Mouse (Mus musculus) liver, adult 2 months (tissue): ENCODE data around the gene Aig1. TPM values are rescaled to one million over a fixed set of nuclear protein-coding genes. Genes with fewer than 3 reads are reported as not detected.

Source experiments
- DNase-seq: peaks from one replicate; pipeline ENCODE4 v3.0.0-alpha.2; 2011; ENCODE audit warnings: low read depth, low spot score; ENCODE audit errors: extremely low read depth
- H3K27ac ChIP-seq: fragments of 200-500 bp; replicated peaks from 2 replicates; pipeline ENCODE4 v1.5.1; 2012; ENCODE audit warnings: low read depth, mild to moderate bottlenecking, control low read depth, inconsistent platforms, low read length; ENCODE audit not compliant: insufficient read depth
- H3K27me3 ChIP-seq: fragments of 200-500 bp; 2 replicates; pipeline ENCODE4 v1.6.1; 2012; ENCODE audit warnings: mild to moderate bottlenecking, moderate library complexity, low read length, inconsistent platforms; ENCODE audit not compliant: control insufficient read depth, insufficient read depth
- H3K36me3 ChIP-seq: fragments of 200-500 bp; 2 replicates; pipeline ENCODE4 v1.6.1; 2012; ENCODE audit warnings: low read length, inconsistent platforms; ENCODE audit not compliant: control insufficient read depth, insufficient read depth
- H3K4me1 ChIP-seq: fragments of 200-500 bp; 2 replicates; pipeline ENCODE4 v1.6.1; 2011; ENCODE audit warnings: low read length; ENCODE audit not compliant: control insufficient read depth, insufficient read depth
- H3K4me3 ChIP-seq: fragments of 200-500 bp; 2 replicates; pipeline ENCODE4 v1.5.1; 2011; ENCODE audit warnings: low read depth, mild to moderate bottlenecking, control low read depth, low read length, moderate library complexity; ENCODE audit not compliant: insufficient read depth
- H3K79me2 ChIP-seq: fragments of 200-500 bp; 2 replicates; pipeline ENCODE4 v1.6.1; 2012; ENCODE audit warnings: inconsistent platforms, mild to moderate bottlenecking, low read length, moderate library complexity; ENCODE audit not compliant: control insufficient read depth, insufficient read depth
- H3K9ac ChIP-seq: fragments of 200-500 bp; 2 replicates; pipeline ENCODE4 v1.6.1; 2012; ENCODE audit warnings: low read depth, mild to moderate bottlenecking, control low read depth, inconsistent platforms, low read length
- CTCF ChIP-seq: fragments of 200-500 bp; IDR thresholded peaks from 2 replicates; pipeline ENCODE4 v1.5.1; 2011; ENCODE audit warnings: low read depth, low read length, control low read depth
- POLR2A ChIP-seq: fragments of 200-500 bp; IDR thresholded peaks from 2 replicates; pipeline ENCODE4 v1.6.1; 2011; ENCODE audit warnings: low read length, control low read depth; ENCODE audit not compliant: insufficient read depth; ENCODE audit errors: extremely low read depth
- WGBS: fragments of 180-500 bp; shearing (Covaris S2); methylation state at CpG from one replicate; pipeline ENCODE4 v1.1.7; 2018; 5-methylcytosine and 5-hydroxymethylcytosine counted together
- polyA plus RNA-seq: library from polyadenylated mRNA; depleted of rRNA; stranded (reverse); fragments of >200 nt; gene quantifications from 2 replicates; pipeline ENCODE4 v1.2.3, GENCODE M21; 2012
- total RNA-seq: library from RNA; depleted of rRNA; stranded (reverse); fragments of >200 nt; gene quantifications from 2 replicates; pipeline ENCODE4 v1.2.3, GENCODE M21; 2014

Gene Aig1
- total and polyA plus RNA-seq, 2 experiments, result 18.9 to 37.3 TPM

GRCm38 (mm10) chr10:13874301-13875037, 5.7 kb upstream of the Aig1 start:
- Histone ChIP-seq H3K27me3 (no peaks in the 10 kb centered on the region), H3K27ac (no peak overlapping the region), H3K79me2 (no peaks in the 10 kb centered on the region), H3K4me3 (no peak overlapping the region), H3K36me3 (no peaks in the 10 kb centered on the region), H3K9ac (no peak overlapping the region), H3K4me1 (no peaks in the 10 kb centered on the region)
- no peak for TF ChIP-seq POLR2A
- no peak for TF ChIP-seq CTCF
- 69% methylated on average over 10 of the region's 10 CpGs for WGBS
- no peak for DNase-seq

GRCm38 (mm10) chr10:13870531-13870930, 1.8 kb upstream of the Aig1 start:
- Histone ChIP-seq H3K9ac (no peak overlapping the region), H3K4me3 (no peak overlapping the region), H3K36me3 (no peaks in the 10 kb centered on the region), H3K27ac (no peak overlapping the region), H3K4me1 (peaks cover 7% of the 10 kb centered on the region), H3K27me3 (no peaks in the 10 kb centered on the region), H3K79me2 (no peaks in the 10 kb centered on the region)
- no peak for DNase-seq
- WGBS, result 88% methylated on average over 3 of the region's 3 CpGs
- TF ChIP-seq CTCF, result no peak
- no peak for TF ChIP-seq POLR2A

GRCm38 (mm10) chr10:13869322-13870035, 699 bp upstream of the Aig1 start:
- Histone ChIP-seq H3K4me3 (no peak overlapping the region; the same call in 1 of the 2 replicates), H3K4me1 (peaks cover 7% of the 10 kb centered on the region), H3K27me3 (no peaks in the 10 kb centered on the region), H3K27ac (no peak overlapping the region), H3K9ac (peak overlapping the region; percentile 19; the same call in 1 of the 2 replicates), H3K36me3 (no peaks in the 10 kb centered on the region), H3K79me2 (no peaks in the 10 kb centered on the region)
- WGBS, result 10% methylated on average over 13 of the region's 13 CpGs
- TF ChIP-seq POLR2A, result no peak
- TF ChIP-seq CTCF, result no peak
- DNase-seq, result peak; percentile 42

GRCm38 (mm10) chr10:13866391-13866790, 2.4 kb downstream of the Aig1 start:
- peaks cover 7% of the 10 kb centered on the region for H3K4me1 ChIP-seq
- no peak overlapping the region for H3K9ac ChIP-seq
- no peak overlapping the region for H3K4me3 ChIP-seq
- H3K79me2 ChIP-seq, result no peaks in the 10 kb centered on the region
- no peaks in the 10 kb centered on the region for H3K36me3 ChIP-seq
- H3K27ac ChIP-seq, result no peak overlapping the region
- peak; percentile 33 for DNase-seq
- 28% methylated on average over 4 of the region's 4 CpGs for WGBS
- no peaks in the 10 kb centered on the region for H3K27me3 ChIP-seq
- TF ChIP-seq CTCF (no peak), POLR2A (no peak)

GRCm38 (mm10) chr10:13861115-13861909, 7.5 kb downstream of the Aig1 start:
- no peaks in the 10 kb centered on the region for H3K27me3 ChIP-seq
- H3K79me2 ChIP-seq, result no peaks in the 10 kb centered on the region; the same call in 1 of the 2 replicates
- no peaks in the 10 kb centered on the region for H3K4me1 ChIP-seq
- TF ChIP-seq POLR2A (no peak), CTCF (no peak)
- no peak for DNase-seq
- 47% methylated on average over 11 of the region's 11 CpGs for WGBS
- H3K27ac ChIP-seq, result no peak overlapping the region
- H3K36me3 ChIP-seq, result no peaks in the 10 kb centered on the region
- no peak overlapping the region for H3K4me3 ChIP-seq
- H3K9ac ChIP-seq, result no peak overlapping the region
